Mouse (Mus musculus): ENCODE measurements at regions not wholly inside any gene's neighbourhood (a gene's known extent, or its start where the extent isn't known, plus 50 kb on each side); places are given as distances from the start of the nearest gene placed in this dataset.

DNA sequence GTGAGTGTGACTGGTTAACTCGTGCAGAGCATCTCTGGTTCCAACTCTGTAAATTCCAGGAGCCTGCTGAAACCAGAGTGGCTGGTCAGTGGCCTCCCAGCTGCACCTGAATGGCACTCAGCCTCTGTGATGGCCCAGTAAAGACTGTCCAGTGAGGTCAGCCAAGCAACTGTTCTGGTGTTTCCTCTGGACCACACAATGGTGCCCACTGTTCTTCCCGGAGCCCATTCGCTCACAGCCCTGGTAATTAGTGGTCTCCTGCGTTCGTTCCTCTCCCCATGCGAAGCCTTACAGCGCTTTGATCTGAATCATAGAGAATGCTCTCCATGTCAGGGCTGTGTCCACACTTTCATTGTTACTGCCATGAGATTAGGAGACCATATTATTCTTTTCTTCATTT lies 75.5 kb downstream of the Enkur start:
- DNase-seq = no peak

DNA sequence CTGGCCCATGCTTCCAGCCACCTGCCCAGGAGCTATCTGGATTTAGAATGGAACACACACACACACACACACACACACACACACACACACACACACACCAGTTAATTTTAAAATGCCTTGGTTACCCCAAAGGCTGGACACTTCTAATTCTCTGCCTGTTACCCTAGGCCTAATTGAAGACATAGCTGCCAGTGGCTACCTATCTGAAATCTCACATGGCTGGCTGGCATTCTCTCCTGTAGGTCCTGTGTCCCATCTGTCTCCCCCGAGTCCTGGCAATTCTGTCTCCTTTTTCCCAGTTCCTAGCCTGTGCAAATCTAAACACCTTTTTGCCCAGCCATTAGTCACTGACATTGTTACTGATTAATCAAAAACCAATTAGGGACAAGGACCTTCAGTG lies 78.6 kb downstream of the Enkur start:
- DNase-seq = no peak

DNA sequence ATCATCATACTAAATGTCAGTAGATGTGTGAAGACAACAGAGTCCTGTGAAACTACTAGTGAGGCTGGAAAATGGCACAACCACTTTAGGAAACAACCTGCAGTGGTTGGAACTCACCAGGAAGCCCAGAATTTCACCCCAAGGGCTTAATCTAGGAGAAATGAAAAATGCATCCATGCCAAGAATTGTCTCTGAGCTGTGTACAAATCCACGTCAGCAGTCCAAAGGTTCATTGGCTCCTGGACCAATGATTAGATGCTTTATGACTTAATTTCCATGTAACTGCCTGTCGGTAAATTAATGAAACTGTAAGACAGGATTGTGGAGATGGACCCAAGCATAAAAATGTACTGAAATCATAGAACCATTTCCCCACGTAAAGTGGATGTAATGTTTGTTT lies 82.7 kb downstream of the Enkur start:
- DNase-seq = no peak

DNA sequence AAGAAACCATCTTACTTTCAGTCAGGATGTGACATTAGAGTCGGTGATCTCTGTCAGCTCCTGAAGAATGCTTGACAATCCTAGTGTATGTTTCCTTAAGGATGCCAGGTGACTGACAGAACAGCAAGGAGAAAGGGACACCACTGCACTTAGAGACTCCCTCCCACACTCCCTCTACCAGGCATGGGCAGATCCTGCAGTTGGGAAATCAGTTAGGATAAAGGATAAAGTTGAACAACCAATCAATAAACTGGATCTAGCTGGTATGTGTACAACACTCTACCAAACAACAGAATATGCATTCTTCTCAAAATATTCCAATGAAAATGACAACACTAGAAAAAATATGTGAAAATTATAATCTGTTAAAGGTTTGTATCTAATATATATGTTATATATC lies 83.5 kb downstream of the Enkur start:
- no peak for DNase-seq

DNA sequence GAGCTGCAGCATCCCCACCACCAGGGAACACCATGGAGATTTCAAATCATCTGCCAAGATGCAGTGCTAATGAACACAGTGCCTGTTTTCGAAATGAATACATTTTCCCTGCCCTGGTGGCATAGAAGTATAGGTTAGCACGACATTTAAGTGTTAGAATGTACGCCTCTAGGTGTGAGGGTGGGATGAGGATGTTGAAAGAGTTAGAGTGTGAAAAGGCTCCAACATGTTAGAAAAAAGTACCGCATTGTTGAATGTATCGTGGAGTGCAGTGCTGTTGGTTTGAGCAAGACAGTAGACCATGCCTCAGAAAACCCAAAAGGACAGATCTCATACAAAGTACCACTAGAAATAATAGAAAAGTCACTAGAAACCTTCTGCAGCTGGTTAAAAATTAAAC lies 88.3 kb downstream of the Enkur start:
- DNase-seq = no peak

DNA sequence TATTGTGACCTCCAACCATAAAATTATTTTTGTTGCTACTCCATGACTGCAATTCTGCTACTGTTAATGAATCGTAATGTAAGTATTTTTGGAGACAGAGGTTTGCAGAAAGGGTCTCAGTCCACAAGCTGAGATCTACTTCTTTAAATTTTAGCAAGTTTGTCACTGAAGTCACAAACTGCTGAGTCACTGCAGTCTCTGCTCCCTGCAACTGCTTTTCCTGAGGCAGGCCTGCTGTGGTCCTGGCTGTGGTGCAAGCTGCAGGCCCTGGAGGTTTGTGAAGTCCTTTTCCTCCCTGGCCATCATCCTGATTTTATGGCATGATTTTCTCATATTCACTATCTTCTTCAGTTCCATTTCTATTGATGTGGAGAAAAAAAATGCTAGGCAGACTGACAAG lies 93.6 kb downstream of the Enkur start:
- no peak for DNase-seq

DNA sequence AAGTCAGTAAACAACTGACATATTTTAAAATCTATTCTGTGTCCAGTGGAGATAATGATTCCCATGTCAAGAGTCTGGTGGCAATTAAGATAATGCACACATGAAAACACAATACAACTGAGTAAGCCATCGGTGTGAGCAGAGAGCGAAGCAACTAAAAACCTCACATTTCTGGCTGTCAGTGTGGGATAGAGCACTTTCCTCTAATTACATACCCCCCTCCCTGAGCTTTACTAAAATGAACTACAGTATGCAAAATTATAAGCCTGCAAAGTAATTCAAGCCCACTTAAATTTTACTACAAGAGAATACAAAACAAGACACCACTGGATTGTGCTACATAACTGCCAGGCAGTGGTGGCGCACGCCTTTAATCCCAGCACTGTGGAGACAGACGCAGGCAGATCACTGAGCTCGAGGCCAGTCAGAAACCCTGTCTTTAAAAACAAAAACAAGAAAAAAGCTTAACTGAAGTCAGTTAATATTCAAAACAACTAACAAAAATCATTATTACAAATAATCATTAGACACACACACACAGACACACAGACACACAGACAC lies 104.8 kb downstream of the Enkur start:
- DNase-seq = no peak

DNA sequence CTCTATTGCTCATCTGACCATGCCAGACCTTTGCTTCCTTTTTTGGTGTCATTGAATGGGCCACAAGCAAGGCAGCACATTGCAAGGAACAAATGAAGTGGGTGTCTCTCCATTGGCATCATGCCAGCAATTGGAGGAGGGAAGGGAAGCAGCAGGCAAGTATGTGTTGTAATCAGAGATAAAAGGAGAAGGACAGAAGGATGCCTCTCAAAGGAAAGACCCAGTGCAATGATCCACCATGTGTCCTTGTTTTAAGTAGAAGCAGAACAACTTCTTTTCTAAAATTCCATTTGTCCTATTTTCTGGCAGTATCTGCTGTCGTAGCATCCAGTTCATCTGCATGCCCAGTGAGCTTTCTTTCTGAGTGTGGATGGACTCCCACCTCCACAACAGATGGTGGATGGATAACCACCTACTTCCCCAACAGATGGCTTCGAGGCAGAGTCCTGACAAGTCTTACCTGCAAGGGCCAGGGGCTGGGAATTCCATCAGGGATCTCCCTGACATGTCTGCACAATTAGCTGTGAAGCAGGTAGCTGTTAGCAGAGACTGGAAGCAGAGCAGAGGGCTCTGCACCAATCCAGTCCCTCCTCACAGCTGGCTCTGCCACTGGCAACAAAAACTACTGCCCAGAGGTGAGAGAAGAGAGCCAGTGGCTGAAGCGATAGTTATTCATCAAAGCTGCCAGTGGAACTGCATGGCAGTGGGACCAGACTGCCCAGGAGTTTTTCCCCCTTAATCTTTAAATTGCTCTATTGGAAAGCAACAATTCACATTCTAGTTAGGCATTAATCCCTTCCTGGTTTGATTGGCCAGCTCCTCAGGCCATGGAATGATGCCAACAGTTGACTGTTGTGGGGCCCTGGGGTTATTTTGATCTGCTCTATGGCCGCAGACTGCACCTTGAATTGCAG lies 113.8 kb downstream of the Enkur start:
- DNase-seq = peak; percentile 42

DNA sequence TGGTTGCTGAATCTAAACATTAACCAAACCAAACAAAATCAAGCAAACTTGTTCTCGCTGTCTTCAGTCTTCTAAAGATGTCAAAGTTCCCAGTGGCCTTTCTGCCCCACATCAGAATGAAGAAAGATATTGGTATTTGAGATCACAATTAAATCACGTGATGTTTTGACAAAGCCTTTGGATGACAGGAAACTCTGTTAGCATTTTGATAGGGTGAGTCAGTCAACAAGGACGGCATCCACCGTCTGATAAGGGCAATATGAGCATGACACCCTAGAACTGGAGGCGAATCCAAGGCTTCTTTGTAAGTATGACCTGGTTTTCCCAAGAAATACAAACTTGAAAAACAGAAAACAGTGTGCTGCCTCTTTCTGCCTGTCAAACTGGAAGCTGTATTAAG lies 116.8 kb upstream of the Arhgap21 start:
- DNase-seq = no peak

DNA sequence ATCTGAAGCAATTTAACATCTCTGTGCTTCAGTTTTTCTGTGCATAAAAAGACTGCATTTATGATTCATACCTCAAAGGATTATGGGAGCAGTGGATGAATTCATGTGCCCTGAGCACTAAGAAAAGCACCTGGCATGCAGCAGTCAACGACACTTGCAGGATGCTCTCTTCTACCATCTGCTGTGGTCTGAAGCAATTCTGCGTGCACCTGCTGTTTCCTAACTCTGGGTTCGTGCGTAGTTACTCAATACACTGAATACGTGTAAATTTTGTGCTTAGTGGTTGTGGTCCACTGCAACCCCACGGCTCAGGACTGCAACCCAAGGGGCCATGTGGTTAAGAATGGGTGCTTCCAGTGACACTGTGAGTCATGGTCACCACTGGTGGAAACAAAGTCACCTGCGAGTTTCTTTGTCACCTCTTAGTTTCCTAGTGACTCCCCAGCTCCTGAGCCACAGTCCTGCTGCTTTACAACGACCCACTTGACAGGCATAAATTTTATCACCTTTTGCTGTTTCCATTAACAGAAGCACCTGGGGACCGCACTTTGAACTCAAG lies 98.7 kb upstream of the Arhgap21 start:
- DNase-seq = no peak

DNA sequence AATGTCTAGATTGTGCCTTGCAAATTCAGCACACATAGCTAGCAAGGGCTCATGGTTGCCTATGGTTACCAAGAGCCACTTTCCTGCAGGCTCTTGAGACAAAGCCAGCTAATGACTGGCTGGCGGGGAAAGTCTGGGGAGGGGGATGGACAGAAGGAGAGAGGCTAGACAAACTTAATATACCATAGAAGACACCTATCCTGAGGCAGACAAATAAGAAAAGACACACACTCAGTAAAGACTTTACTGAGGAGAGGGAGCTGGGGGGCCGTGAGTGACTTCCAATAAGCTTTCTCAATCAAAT lies 91.6 kb upstream of the Arhgap21 start:
- DNase-seq = no peak

DNA sequence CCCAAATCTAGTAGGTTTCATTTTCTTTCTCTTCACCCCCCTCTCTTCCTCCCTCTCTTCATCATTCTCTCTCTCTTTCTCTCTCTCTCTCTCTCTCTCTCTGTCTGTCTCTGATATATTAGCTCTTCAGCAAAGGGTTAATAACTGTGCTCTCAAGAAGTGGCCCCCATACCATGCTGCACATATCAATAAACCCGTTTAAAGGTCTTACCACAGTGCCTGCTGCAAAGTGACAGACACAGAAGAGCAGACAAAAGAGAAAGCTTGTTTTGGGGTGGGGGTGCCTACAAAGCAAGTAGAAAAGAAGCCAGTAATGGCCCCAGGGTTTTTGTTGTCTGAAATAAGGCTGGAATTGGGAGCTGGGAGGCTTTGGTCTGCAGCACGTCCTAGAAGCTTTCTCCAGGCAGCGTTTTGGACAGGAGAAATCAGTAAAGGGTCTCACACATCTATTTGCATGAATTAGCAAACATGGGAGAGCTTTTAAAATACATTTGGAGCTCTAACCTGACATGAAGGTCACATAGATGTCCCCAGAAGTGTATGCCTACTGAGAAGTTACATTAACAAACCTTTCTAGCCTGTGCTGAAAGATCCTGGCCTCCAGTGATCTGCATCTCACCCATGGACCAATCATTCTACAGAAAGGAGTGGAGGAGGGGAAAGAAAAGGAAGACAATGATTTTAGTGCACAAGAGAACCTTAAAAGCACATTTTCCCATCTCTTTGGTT lies 91.1 kb upstream of the Arhgap21 start:
- no peak for DNase-seq

DNA sequence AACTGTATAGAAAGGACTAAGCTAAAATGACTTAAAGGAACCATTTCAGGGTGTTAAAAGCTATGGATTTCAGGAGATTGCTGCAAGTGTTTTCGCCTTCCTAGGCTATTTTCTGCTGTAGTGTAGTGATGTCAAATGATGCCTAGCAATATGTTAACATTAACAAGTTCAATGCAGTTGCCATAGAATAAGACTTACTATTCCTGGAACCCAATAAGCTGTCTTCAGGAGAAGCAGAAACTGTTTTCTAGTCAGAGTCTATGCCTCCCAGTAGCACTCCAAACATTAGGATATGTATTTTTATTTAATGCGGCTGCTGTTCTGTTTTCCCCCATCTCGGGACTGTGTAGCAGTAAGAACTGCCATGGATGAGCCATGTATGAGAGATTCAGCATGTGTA lies 90.3 kb upstream of the Arhgap21 start:
- no peak for DNase-seq

DNA sequence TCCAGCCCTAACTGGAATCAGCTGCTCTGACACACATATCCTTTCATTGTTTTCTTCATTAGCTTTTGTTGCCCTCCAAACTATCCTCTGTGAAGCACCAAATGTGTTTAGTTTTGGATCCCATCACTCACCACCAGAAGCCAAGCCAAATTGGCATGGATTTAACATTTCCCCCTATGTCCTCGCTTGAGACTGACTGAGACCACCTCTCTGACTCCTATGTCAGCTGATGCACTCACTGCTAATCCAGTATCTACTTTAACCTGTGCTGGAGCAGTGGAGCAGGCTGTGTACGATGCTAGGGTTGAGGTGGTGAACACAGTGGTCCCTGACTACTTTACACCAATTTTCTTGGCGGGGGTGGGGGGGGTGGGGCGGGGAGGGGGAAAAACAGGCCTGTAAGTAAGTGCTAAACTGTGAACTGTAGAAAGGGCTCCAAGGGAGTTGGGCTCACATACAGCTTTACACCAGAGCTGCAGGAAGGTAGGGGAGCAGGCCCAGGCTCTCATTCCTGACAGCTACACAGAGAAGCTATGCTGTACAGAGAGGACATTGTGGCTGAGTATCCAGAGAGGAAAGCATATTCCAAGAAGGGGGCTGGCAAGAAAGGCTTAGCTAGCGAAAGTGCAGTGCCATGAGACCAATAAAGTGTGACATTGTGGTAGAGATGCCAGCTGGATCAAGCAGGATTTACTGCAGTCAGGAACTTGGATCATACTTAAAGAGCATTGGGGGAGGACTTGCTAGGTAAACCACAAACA lies 87.9 kb upstream of the Arhgap21 start:
- no peak for DNase-seq

DNA sequence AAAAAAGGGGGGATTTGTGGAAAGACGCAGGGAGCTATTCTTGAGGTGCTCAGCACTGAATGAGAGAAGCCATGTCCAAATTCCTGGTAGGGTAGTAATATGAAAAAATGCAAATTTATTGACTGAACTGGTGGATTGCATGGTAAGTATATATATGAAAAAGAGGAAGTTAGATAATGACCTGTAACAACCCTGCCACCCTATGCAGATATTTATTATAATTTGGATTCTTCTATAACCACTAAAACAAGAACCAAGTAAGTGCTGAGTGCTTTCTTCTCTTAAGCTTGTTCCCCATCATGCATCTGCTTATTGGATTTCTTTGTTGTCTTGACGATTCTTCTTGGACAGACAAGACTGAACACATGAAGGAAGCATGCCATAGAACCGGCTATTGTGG lies 86.7 kb upstream of the Arhgap21 start:
- DNase-seq = no peak

DNA sequence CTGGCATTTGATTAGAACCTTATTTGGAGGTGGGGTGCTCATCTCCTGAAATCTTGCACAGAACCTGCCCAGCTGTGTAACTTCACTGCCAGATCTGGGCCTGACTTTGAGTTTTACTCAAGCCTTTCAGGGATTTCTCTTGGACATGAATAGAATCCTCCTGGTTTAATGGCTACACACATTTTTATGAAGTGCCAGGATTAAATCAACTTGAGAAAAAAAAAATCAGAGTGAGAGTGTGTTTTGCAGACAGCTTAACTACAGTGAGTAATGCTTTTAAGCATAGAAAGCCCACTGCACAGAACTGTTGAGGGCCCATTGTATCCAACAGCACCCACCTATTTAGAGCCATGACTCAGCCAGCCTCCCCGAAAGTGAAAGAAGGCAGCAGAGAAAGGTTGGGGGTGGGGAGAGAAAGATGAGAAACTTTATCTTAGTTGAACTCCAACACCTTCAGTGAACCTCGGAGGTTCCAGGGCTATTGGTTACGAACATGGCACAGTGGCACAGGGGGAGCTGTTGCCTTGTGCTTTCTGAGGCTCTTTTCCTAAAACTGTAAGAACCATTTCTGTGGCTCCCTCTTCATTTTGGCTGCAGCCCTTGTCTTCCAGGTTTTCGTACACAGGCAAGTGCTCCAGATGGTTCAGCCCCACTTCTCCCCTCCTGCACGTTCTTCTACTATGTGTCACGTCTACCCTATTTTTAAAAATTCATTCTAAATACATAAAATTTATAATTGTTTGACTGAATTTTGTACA lies 85.8 kb upstream of the Arhgap21 start:
- DNase-seq = no peak

DNA sequence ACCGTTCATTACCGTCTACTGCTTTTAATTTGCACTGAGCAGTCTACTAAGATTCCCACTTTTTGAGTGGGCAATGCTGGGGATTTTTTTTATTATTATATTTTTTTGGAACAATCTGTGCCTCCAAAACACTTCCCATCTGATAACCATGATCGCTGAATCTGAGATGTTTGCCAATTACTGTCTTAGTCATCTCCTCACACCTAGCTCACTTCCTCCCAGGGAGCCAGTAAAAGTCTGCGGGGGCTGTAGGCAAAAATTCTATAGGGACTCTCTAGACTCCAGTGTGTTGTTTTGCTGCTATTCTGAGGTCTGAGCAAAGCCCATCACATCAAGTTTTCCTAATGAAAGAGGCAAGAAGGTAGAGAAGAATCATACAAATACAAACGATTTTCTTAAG lies 84.9 kb upstream of the Arhgap21 start:
- DNase-seq = no peak

DNA sequence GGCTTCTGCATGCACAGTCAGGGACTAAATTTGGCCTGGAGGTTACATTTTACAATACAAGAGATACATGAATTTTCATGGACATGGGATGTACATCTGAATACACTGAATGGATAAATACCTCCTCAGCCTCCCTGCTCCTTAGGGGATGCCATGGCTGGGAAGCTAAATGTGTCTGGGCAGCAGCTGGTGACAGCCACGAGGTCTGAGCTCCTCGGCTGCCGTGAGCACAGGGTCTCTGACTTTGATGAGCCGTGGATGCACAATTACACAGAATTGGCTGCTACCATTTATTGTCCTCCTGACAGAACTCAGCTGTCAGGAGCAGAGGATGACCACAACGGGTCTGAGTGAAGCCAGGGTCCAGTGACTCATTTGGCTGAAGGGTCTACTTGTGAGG lies 80.3 kb upstream of the Arhgap21 start:
- DNase-seq = no peak

DNA sequence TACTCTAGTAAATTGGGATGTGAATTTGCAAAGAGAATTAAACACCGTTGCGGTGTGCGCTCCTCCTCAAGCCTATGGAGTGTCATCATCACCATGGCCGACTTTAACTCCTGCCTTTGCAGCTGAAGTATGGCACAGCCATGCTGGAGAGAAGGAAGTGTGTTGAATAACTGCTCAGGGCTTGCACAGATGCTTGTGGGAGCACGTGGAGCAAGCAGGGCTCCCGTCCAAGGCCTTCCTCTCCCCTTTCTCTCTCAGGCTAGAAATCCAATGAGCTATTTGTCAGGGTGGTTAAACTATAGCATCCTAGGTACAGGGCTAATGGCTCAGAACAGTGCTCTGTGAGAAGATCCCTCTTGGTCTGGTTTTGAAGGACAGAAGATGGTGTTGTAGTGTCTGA lies 79.5 kb upstream of the Arhgap21 start:
- DNase-seq = no peak

DNA sequence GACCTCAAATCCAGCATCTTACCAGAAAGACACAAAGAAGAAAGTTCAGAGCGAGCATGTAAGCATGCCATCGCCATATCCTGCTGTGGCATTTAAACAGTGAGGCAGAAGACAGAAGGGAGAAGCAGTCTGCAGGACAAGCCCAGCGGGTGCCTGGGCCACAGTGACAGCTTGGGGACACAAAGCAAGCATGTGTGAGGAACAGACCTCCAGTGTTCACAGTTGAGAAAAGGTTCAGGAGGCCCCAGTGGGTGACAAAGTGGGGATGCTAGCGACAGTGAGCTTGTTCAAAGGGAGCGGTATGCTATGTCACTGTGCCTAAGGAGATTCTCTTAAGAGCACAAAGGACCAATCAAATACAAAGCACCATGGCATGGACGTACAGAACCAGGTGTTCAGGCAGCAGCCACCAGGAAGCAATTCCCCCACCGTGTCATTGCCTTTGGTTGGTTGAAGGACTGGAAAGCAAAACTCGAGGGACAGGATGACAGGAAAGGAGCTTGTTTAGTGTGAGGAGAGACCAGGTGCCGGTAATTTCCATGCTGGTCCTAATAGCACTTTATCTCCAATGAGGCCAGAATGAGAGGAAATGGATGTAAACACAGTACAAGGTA lies 77.9 kb upstream of the Arhgap21 start:
- no peak for DNase-seq

DNA sequence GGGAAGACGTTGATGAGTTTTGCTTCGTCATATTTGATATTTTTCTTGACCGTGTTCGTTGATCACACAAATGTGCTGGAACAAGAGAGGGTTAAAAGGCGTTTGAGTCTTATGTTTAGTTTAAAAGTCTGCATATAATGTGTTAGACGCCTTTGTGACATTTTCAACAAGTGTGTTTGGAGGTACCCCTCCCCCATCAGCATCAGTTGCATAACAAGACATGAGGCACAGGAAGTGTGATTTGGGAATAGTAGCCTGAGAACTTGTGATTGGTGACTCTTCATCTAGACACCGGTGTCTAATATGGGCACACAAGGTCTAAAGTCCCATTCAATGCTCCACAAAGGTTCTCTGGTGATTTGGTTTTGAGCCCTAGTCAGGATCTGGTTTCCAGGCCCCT lies 76.1 kb upstream of the Arhgap21 start:
- DNase-seq = no peak

DNA sequence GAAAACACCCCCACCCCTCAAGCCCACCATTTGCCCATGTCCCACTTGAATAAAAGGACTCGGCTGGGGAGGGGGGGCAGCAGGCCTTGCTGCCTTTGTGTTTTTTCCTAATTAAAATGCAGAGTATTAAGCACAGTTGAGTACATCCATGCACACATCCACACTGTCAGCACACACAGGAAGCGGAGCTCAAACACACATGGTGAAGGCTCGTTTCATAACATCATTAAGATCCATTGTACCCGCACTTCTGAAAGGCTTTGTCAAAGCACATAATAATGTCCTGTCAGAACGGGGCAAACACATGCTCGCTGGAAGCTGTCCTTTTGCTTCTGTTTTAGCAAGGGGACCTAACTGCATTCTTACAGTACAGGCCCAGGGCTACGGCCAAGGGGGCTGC lies 75.3 kb upstream of the Arhgap21 start:
- no peak for DNase-seq
